Mouse (Mus musculus) CD4-positive helper T cell, adult 2 months (primary cell): ENCODE results near the gene Chchd10.

Experiments used
- DNase-seq: peaks from one replicate; pipeline ENCODE4 v3.0.0-alpha.2; 2012; ENCODE audit warnings: low read depth, missing footprints, low spot score

Chchd10 gene

DNA sequence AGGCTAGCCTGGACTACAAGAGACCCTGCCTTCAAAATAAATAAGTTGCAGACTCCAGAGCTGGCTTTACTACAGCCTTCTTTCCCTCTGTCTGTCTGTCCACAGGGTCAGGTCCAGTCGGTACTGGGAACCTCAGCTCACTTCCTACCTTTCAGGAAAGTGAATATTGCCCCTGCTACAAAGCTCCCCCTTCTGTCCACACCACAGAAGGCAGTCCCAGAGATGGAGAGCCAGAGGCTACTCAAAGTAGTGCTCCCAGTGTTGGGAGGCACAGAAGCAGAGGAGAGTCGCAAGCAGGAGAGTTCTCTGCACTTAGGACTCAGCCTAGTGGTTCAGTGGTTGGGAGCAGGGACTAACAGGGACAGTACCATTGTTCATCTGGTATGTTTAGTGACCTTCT is 8.6 kb upstream of the Chchd10 start:
- DNase-seq, result no peak

- DNase-seq, result no peak
Observed at GRCm38 (mm10) chr10:75926396-75926795, 6.5 kb upstream of the Chchd10 start.

GRCm38 (mm10) chr10:75930304-75930703 is 2.6 kb upstream of the Chchd10 start:
- no peak for DNase-seq

- DNase-seq, result no peak
Observed at GRCm38 (mm10) chr10:75931311-75931710, 1.6 kb upstream of the Chchd10 start.

DNA sequence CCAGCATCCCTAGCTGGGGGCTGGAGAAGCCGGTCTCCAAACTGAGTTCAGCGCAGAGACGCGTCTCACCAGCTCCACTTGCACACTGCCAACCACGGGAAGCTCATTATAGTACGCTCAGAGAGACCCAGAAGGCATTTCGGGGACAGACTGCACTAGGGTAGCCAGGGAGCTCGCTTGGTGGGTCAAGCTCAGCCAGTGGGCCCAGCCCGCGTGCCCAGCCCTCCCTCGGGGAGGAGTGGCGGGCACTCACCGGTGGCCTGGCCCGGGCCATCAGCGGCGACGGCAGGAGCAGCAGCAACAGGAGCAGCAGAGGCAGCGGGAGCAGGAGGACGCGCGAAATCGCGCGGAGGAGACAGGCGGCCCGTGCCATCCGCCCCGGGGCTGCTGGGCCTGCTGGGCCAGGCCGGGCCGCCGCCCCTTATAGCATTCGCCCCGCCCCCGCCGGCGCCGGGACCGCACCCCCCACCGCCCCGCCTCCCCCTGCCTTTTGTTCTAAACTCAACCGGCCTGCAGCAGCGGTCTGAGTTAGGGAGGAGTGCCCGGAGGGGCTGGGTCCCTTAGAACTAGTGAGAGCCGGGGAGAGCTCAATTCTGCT is 750 bp upstream of the Chchd10 start:
- peak; percentile 55 for DNase-seq

DNA sequence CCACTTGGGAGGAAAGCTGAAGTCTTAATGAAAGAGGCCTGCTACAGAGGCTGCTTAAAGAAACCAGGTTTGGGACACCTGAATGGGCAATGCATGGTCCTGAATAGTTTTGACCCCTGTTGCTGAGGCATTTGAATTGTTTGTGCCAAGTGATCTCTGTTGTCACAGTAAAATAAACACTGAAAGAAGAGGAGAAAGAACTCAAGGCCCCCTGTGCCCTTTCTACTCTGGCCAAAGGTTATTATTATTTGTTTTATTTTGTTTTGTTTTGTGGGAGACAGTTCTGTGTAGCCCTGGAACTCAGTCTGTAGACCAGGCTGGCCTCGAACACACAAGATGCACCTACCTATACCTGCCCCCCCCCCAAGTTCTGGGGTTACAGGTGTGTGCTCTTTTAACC is 2.1 kb downstream of the Chchd10 start:
- DNase-seq, result no peak

DNA sequence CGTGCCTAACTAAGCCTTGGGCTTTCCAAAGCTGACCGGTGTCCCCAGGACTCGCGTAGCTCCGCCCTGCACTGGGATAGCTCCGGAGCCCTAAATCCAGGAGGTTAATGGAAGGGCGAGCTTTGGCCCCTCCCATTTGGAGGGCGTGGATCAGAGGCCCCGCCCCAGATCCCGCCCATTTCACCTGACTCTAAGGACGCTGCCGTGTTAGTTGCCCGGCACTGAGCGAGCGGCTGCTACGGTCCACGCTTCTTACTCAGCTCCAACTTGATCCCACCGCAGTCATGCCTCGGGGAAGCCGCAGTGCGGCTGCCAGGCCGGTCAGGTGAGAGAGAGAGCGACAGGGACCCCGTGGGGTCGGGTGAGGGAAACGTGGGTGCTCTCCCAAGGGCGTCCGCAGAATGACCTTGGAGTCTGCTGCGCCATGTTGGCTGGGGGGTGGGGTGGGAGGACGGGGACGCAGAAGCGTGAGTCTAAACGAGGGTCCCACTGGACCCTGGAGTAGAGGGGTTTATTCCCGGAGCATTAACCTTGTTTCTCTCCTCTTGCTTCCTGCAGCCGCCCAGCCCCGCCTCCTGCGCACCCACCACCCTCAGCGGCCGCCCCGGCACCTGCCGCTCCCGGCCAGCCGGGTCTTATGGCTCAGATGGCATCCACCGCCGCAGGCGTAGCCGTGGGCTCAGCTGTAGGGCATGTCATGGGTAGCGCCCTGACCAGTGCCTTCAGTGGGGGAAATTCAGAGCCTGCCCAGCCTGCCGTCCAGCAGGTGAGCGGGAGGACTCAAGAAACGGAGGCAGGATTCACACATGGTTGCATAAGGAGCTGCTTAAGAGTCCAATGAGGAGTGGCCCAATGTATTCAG is 3.0 kb downstream of the Chchd10 start, which contains the start of gene Mmp11:
Gene Mmp11, minus strand, starts transcription at position 817 of the 862 bp plus-strand sequence.
- DNase-seq, result peak; percentile 88

DNA sequence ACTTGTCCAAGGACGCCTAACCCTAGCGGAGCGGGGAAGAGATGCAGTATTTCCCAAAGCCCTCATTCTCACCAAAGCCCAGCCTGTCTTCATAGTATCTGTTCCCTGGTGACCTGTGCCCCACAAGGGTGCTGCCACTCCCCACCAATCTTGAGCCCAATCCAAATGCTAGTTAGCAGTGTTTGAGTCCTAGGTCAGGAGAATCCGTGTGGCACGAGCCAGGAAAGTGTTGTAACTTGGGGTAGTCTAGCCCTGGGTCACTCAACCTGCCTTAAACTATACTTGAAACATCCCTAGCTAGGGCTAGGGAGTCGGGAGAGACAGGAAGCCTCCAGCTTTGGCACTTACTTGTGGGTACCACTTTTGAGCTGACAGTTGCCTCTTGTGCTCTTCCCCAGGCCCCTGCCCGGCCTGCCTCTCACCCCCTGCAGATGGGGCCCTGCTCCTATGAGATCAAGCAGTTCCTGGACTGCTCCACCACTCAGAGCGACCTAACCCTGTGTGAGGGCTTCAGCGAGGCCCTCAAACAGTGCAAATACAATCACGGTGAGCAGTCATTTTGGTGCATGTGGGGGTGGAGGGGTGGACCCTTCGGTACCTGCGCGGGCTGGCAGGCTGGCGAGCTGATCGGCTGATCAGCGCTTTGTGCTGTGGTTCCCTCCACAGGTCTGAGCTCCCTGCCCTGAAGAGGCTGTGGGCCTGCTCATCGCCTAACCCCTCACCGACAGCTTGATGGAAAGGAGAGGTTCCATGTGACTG is 4.2 kb downstream of the Chchd10 start:
- DNase-seq, result no peak

GRCm38 (mm10) chr10:75937851-75938643 is 5.1 kb downstream of the Chchd10 start:
- no peak for DNase-seq

- DNase-seq, result no peak
Observed at GRCm38 (mm10) chr10:75939481-75940234, 6.7 kb downstream of the Chchd10 start.

DNA sequence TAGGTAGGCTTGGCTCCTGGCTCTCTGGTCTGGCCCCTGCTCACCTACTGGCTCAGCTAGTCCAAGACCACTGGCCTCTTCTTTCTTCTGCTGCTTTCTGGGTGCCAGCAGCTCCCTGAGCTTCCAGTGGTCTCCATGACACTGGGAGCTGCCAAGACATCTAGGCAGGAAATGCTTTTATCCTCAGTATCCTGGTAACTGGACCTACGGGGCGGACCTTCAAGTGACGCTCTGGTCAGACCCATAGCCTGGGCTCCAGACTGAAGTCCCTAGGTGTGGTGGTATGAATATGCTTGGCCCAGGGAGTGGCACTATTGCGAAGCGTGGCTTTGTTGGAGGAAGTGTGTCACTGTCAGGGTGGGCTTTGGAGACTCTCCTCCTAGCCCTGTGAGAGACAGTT is 7.6 kb downstream of the Chchd10 start, which contains the start of gene Gm867:
Gene Gm867, minus strand, starts transcription at position 153 of the 400 bp plus-strand sequence.
- DNase-seq, result no peak

GRCm38 (mm10) chr10:75941042-75941824 is 8.3 kb downstream of the Chchd10 start:
- DNase-seq, result no peak

DNA sequence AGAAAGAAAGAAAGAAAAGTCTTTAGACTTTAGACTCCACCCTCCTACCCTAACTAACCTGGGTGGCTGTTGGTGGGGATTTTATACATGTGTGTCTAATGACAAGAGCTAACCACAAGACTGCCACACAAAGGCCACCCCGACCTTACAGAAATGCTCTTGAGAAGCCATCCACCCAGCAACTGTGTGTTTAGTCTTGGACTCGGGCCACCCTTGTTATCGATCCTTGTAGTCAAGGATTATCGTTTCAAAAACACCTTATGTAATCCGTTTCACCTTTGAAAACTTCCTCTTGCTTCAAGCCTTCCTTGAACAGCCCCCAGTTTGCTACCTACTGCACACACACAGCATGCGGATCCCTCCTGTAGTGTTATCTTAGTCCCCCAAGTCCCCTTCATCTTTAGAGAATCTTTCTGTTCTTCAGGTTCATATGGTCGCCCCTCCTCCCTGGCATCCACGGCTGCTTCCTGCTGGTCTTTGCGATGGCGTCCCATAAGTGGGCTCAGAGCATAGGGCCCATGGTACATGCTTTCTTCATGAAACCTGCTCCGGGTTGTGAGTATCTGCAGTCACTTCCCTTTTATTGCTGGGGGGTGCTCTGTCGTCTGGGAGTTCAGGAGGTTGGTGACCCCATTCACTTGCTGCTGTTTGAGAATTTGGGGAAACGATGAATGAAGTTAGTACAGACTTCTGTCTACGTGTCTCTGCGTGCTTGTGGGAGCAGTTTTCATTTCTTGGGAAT is 10.0 kb downstream of the Chchd10 start, which contains the start of gene Vpreb3:
Gene Vpreb3, plus strand, starts transcription at position 322 of the 742 bp plus-strand sequence.
- no peak for DNase-seq

DNA sequence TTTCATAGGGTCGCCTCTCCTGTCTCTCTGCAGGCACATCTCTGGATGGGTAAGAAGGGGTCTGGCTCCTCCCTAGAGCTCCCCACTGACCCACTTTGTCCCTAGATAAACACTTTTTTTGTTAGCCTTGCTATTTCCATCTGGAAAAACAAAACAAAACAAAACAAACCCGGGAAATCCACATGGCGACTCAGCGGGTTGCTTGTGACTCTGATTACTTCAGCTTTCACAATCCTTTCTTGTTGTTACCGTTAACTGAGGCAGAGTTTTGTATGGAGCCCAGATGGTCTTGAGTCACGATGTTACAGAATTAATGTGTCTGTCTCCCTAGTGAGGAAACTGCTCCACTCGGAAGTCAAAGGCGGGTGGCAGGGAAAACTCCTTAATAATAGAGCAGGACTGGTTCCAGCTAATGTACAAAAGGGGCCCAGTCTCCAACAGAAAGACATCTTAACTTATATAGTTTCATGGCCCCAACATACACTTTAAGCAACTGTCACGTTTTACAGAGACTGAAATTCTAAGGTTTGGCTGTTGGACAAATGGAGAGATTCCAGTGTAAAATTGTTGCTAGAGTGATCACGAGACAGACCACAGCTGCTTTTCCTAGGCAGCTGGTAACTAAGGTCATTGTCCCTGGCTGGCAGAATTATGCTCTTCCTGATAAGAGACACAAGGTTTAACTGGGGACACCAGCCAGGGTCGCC is 11.3 kb downstream of the Chchd10 start:
- no peak for DNase-seq

DNA sequence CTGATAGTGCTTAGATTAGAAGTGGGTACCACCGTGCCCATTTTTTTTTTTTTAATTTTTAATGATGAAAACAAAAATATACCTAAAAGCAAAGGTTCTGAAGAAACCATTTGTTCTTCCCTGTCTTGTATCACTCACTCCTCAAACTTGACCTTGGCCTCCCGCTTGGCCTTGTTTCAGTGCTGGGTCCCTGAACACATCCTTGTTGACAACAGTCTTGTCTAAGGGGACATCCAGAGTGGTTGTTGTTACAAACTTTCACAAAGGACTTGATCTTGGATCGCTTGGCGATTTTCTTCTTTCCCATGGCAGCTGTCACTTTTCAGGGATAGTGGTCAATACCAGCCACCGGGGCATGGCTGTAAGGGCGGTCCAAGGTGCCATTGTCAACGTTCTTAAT is 12.3 kb downstream of the Chchd10 start:
- DNase-seq, result no peak

DNA sequence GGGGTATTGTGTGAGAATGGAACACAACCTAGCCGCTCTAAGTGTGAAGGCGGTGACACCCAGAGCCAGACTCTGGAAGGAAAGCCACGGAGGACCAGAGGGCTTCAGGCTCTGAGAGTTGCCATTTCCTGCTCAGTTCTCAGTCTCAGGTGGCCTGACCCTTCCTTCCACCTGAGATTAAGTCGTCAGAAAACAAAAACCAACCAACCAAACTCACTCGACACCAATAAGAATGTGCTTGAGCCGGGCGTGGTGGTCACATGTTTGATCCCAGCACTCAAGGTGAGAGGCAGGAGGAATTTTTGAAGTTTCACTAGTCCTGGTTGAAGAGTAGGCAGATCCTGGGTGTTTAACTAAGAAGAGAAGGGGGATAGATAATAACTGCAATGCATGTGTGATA is 13.0 kb downstream of the Chchd10 start:
- DNase-seq, result no peak

- no peak for DNase-seq
Observed at GRCm38 (mm10) chr10:75948079-75948478, 15.1 kb downstream of the Chchd10 start.
